Mouse (Mus musculus): ENCODE results near the gene Kcnk13. TPM values are rescaled to one million over a fixed set of nuclear protein-coding genes. Genes with fewer than 3 reads are reported as not detected.

Gene Kcnk13
- polyA plus RNA-seq, 1 experiment from 2014 or later = 0.42 TPM

DNA sequence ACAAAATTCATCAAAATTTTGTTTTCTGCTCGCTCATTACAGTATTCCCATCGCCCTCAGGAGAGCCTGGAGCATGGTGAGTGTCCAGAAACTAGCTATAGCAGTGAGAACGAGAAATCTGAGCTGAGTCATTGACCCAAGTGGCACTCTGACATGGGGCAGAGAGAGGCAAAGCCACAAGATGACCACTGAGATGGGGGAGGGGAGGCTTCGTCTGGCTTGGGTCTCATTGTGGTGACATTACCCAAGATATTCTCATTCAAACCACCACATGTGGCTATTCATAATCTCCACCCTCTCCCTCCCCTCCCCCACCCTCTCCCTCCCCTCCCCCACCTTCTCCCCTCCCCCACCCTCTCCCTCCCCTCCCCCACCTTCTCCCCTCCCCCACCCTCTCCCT is 143.1 kb downstream of the Kcnk13 start:
- ATAC-seq (ENCODE audit: low FRiP score) = no peak
- no peaks in the 10 kb centered on the region for H3K9me3 ChIP-seq
- H3K4me1 ChIP-seq = peaks cover 17% of the 10 kb centered on the region
- 51% methylated on average over 4 of the region's 4 CpGs for WGBS
- peaks cover 9% of the 10 kb centered on the region; the same call in 1 of the 2 replicates for H3K36me3 ChIP-seq (replicated peaks)
- H3K27me3 ChIP-seq = no peaks in the 10 kb centered on the region
- H3K27ac ChIP-seq = no peak overlapping the region
- no peak overlapping the region for H3K9ac ChIP-seq
- no peak overlapping the region for H3K4me2 ChIP-seq
- no peak overlapping the region for H3K4me3 ChIP-seq (replicated peaks)

DNA sequence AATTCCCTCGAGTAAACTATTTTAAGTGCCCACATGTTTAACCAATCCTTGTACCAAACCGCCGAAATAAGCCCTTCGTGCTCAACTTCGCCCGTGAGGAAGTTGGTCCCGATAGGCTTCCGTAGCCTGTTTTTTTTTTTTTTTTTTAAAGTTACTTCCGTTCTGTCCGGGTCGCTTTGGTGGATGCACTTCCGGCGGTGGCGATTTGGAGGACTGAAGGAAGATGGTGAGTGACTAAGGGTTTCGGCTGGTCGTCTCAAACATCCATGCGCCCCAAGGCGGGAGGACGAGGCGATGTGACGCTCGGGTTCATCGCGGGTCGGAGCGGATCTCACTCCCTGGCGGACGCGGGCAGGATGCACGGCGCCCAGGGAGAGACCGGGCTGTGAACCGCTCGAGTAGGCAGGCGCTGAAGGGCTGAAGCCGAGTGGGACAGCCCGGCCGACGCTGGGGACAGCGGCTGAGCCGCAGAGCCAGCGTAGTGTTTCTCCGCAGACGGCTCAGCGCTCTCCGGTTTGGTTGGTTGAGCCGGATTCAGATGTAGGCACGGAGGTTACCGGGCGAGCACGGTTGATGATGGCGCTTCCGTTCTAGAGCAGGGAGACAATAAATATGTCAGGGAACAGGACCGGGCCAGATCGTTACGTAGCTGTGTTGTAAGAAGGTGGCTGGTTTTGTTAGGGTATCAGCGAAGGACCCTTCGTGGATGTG is 145.8 kb downstream of the Kcnk13 start, which contains the start of gene Psmc1:
Gene Psmc1, plus strand, starts transcription at position 169 of the 711 bp plus-strand sequence.
- Histone ChIP-seq H3K36me3 (replicated peaks) (peaks cover 31% of the 10 kb centered on the region), H3K27me3 (no peaks in the 10 kb centered on the region), H3K27ac (peak within 1 kb of the TSS; percentile 91), H3K4me1 (peaks cover 17% of the 10 kb centered on the region), H3K4me2 (peak within 1 kb of the TSS; percentile 89), H3K9ac (peak within 1 kb of the TSS; percentile 94), H3K4me3 (replicated peaks) (peak within 1 kb of the TSS; percentile 97), H3K9me3 (no peaks in the 10 kb centered on the region)
- WGBS = under 1% methylated on average over 58 of the region's 58 CpGs
- peak; percentile 78 for ATAC-seq (ENCODE audit: low FRiP score)

Small RNAs within 50 kb of the gene (microRNA-seq; reads per million reads assigned to microRNA genes)
- gene Gm23291 = not detected

Other genes starting within 250 kb of the Kcnk13 start
- gene Efcab11, start 80.1 kb upstream of the Kcnk13 start, polyA plus RNA-seq (2016; fragmentation: Nextera tagmentation; extraction: Ambion mirVana) = 21.7 and 25.2 TPM in 2 replicates
- 84.9 and 88.4 TPM in 2 replicates for gene Tdp1, start 80.0 kb upstream of the Kcnk13 start, polyA plus RNA-seq (2016; fragmentation: Nextera tagmentation; extraction: Ambion mirVana)
- 335 and 353 TPM in 2 replicates for gene Psmc1, start 145.7 kb downstream of the Kcnk13 start, polyA plus RNA-seq (2016; fragmentation: Nextera tagmentation; extraction: Ambion mirVana)
- 14.9 and 16.8 TPM in 2 replicates for gene Nrde2, start 195.2 kb downstream of the Kcnk13 start, polyA plus RNA-seq (2016; fragmentation: Nextera tagmentation; extraction: Ambion mirVana)
- gene Calm1, start 234.9 kb downstream of the Kcnk13 start, polyA plus RNA-seq (2016; fragmentation: Nextera tagmentation; extraction: Ambion mirVana) = 1,646 and 1,801 TPM in 2 replicates